Mouse (Mus musculus) common myeloid progenitor, adult 5-6 weeks (primary cell): ENCODE measurements around the gene Mien1. TPM values are rescaled to one million over a fixed set of nuclear protein-coding genes. Genes with fewer than 3 reads are reported as not detected.

Source experiments
- ATAC-seq: replicated peaks from 2 replicates; pipeline ENCODE4 v1.8.0; 2016; ENCODE audit warnings: low read depth, mild to moderate bottlenecking, moderate TSS enrichment, inconsistent platforms; ENCODE audit not compliant: poor library complexity, severe bottlenecking
- total RNA-seq: library from RNA; stranded (forward); fragments of 200-1000, 187-1606 nt; gene quantifications from 2 replicates; pipeline ENCODE4 v1.2.3, GENCODE M21; 2017

Mien1 gene
- total RNA-seq, 1 experiment from 2014 or later, result 24.4 TPM

DNA sequence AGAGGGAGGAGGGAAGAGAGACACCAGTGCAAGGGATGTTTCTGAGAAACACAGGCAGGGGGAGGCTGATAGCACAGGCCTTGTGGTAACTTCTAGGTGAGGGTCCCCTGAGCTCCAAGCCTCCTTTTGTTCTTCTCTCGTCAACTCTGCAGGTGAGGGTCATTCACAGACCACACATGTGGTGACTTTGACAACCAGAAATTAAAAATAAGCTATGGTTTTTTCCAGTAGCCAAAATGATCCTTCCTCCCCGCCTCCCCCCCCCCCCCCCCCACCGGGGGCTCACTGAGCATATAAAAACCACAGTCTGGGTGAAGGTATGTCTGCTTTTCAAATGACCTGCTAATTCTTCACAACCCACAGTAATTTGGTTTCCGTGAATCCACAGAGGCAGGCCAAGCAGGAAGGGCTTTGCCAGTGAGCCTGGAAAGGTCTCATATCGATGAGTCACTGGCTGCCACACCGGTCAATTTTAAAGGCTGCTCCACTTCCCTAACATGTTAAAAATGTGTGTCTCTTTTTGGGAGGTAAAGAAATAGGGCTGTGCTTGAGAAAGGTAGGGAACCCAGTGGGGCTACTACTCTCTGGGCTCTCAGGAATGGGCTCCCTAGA, 22.4 kb upstream of the Mien1 start:
- ATAC-seq, result no peak

DNA sequence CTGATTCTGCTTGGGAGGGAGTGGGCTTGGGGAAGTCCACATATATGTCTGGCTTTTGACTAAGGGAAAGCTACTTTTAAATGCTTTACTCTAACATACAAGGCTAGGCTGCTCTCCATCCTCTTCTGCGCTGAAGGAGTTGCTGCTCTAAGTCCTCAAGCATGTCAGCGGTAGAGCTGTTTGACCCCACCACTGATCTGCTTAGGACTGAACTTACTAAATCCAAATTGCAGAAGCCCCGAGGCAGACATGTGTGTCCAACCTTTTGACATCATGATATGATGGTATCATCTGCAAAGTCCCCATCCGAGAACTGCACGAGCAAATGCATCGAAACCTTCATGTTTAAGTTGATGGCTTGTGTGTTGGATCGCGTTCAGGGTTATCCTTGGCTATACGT, 21.1 kb upstream of the Mien1 start:
- ATAC-seq, result no peak

DNA sequence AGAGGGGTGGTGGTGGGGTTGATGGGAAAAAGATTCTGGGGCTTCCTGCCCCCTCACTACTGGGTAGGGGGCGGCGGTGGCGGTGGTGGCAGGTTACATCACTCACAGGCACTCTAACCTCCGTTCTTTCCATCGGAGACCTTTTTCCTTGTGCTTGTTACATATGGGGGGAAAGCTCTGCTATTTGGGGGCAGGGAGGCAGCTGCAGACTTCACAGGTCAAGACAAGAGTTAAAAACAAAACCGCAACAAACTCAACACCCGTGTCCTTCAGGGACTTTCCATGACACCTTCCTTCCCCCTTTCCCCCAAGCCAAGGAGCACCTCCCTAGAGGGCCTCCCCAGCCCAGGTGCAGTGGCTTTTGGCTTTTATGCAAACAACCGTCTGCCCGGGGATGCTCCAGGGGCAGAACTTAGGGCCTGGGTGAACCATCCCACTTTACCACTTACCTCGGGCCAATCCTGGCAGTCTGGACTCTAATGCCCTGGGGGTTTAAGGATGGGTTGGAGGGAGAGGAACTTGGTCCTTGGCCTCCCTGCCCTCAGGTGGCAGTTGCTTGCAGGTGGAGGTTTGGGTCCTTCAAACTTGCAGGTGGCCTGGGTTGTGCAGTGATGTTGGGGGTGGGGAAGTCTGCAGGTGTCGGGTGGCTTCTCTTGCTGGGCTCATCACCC, 20.4 kb upstream of the Mien1 start:
- no peak for ATAC-seq

DNA sequence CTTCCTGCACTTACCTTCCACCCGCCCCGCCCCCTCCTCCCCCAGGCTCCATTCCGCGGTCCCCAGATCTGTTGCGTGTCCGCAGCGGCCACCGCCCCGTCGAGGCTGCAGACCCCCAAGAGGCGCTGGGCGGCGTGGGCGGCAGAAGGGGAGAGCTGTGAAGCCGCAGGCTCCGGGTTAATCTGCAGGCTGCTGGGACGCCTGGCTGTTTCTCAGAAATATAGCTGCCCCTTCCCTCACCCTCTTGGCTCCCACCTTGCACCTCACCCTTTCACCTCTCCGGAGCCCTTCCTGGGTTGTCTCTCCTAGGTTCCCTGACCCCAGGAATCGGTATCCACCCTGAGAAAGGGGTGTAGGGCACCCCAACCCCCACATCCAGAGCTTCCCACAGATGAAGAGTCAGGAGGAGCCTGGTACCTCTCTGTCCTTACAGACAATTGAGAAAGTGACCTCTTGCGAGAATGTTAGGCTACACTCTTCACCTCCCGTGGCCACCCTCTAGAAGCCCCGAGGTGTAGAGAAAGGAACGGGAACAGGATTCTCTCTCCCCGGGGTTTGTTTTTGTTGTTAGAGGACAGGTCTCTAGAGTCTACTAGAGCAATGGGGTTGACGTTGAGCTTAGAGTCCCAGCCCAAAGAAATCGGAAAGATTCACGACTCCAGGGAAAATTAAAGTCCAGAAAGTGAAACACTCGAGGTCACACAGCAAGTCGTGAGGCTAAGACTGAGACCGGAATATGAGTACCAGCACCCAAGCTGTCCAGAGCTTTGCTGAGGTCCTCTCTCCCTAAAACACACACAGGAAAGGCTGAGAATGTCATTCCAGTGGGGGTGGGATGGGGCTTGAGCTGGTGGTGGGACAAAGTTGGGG, 19.6 kb upstream of the Mien1 start:
- ATAC-seq, result peak; percentile 13; the same call in 1 of the 2 replicates

DNA sequence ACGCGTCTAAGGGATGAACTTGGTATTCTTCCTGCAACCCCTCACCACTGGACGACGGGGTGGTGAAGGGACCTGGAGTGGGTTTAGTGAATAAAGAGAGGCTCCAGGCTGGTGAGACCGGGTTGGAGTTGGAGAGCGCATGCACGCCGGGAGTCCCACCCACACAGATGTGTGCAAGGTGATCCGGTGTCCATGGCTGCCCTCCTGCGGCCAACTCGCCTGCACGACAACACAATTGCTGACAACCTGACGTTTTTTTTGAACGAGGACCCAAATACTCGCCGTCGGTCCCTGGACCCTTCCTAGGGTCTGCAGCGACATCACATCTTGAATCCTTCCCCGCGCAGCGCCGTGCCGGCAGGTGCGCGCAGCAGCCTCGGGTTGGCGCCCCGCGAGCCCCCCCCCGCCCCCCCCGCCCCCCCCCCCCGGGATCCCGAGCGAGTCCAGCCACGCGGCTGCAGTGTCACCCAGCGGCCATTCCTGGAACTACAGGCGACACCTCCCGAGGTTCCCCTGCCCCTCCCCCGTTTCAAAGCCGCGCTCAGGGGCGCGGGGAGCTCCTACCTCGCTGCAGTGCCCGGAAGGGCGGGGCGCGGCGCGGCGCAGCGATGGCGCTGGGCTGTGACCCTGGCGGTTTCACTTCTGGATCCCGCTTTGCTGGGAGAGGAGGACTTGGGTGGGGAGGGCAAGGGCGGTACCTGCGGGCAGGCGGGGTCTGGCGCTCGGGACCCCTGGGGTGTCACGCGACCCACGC, 18.8 kb upstream of the Mien1 start:
- ATAC-seq, result peak; percentile 77

DNA sequence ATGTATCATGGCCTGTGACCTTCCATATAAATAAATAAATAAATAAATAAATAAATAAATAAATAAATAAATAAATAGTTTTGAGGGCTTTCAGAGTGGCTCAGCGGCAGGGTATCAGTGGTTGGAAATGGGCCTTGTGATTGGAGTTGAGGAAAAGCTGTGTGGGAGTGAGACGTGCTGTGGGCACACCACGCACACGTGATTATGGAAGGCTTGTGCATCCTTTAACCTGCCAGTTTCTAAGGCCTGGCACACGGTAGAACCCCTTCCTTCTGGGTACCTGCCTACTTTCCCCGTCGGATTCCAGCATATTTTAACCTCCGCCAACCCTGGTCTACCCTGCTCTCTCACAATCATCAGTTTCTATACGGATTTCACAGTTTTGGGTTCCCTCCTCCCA, 18.2 kb upstream of the Mien1 start:
- no peak for ATAC-seq

DNA sequence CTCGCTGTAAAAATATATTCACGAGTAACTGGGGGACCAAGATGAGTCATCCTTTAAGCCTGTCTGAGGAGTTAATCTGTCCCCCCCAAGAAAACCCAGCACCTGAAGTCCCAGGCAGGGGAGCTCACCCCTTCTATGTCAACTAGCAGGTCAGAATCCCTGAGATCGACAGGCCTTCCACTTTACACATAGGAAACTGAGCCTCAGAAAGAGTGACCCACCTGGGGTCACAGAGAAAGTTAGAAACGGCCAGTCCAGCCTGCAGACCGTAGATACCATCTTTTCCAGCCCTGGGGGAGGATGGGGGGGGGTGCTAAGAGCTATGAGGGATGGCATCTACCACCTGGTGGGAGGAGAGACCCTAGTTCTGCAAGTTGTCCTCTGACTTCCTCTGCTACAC, 17.8 kb upstream of the Mien1 start:
- no peak for ATAC-seq

DNA sequence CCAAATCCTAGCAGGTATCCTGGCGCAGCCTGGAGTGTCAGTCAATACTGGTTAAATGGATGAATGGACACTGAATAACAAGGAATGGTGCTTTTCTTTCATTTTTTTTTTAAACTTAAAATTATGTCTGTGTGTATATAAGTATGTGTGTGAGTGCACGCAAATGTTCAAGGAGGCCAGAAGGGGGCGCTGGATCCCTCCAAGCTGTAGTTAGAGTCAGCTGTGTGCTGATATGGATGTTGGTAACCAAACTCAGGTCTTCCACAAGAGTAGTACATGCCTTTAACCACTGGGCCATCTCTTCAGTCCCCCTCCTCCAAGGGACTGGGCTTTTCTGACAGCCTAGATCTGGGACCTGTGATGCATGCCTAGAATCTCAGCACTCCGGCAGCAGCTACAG, 16.7 kb upstream of the Mien1 start:
- ATAC-seq, result no peak

DNA sequence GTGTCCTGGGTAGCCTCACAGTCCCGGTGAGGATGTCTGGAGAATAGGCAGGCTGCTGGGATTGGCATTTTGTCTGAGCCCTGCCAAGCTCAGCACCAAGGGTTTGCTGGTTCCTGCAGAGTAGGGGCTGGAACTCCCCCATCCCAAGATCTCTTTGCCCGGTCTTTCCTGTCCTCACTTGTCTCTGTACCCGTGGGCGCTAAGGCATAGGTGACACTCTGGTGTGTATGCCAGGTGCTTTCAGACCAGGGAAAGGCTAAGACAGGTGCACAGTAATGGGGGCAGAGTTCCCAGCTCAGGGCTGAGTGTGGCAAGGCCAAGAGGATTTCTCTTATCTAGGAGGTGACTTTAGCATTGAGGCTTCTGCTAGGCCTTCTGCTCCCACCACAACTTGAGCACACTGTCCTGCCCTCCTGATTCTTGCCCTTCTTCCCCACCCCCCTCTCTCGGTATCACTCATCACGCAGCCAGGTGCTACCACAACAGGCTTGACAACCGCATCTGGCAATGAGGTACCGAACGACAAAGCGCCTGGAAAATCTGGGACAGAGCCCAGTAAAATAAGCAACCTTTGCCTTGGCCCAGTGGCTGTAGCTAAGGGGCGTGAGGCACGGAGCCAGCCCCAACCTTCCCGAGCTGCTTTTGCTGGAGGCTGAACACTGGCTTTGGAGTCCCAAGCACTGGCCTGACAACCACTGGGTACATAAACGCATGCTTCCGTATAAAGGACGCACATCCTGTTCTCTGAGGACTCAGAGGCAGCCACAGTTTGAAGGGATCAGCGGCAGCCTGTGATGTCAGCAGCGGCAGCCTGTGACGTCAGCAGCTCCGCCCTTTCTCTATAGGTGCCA, 11.4 kb upstream of the Mien1 start:
- ATAC-seq, result no peak

DNA sequence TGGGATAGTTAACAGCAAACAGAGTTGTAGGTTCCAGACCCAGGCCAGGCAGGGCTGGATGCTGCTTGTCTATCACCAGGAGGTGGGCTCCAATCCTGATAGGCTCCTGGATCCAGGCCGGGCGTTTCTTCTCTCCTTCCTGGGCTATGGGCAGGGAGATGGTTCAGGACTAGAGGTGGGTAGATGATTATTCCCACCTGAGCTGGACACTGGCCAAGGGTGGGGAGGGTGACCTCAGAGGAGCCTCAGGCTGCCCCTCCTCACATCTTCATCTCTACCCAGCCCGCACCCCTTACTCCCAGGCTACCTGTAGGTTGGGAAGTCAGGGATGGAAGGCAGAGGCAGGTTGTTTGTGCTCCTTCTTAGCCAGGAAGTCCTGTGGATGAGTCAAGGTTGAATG, 10.6 kb upstream of the Mien1 start:
- ATAC-seq, result no peak

DNA sequence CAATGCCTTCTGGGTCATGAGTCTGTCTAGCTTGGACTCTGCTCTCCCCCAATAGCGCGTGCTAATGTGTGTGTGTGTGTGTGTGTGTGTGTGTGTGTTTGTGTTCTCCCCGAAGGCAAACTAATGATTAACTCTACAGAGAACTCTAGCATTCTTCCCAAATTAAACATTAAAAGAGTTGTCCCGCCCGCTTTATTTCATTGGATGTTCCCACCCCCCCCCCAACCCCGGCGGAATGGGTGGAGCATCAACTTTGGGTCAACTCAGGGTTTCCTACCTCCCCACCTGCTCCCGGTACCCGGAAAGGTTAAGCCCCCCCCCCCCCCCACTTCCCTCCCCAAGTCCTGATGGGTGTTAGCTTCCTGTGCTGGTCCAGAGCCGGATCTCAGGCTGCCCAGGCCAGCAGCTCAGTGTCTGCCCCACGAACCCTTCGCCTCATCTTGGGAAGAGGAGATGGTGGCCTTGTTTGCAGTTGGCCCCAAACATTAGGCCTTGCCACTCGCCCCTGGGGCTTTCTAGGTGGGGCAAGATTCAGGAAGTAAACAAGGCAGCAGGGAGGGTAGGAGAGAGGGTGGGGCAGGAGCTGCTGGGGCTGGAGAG, 9.5 kb upstream of the Mien1 start:
- ATAC-seq, result no peak

DNA sequence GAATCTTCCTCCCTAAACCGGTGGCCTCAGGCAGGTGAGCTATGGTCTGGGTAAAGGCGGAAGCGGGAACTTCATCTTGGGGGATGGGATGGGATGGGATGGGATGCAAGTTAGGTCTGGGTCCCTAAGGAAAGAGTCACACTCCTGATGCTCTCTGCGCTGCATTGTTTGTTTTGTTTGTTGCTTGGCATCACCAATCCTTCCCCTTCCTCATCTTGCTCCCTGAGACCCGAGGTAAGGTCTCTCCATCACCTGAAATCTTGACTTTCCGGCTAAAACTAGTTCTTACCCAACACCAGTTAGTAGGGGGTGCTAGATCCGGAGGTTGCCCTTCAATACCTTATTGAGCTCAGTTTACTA, 8.7 kb upstream of the Mien1 start:
- no peak for ATAC-seq

DNA sequence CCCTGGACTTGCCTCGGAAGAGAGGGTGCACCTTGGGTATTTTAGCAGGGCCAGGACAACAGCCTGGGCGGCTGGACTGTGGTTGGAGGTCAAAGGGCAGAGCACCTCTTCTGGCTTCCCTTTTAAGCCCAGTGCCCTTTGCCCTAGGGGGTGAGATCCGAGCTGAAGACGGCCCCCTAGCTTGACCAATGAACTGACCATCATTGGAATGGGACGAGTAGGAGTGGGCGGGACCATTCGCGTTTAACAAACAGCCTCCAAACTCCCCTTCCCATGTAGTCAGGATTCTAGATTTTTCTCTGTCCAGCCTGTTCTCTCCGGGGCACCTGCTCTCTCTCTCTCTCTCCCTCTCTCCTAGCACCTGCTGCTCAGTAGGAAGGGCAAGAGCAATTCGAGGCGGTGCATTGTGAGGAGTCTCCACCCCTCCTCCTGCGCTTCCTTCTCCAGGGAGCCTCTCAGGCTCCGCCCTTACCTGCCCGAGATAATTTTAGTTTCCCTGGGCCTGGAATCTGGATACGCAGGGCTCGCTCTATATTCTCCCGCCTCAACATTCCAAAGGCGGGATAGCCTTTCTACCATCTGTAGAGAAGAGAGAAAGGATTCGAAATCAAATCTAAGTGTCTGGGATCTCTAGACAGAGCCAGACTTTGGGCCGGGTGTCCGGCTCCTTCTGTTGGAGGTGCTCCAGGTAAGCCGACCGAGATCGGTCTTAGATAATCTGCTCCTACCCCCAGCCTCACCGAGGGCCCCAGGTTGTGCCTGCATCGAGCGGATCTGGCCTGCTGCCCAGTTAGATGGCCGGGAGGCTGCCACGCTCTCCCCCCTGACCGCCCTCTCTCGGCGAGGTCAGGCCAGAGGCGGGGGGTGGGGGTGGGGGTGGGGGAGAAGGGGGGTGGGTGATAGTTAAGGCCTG, 8.0 kb upstream of the Mien1 start:
- no peak for ATAC-seq

DNA sequence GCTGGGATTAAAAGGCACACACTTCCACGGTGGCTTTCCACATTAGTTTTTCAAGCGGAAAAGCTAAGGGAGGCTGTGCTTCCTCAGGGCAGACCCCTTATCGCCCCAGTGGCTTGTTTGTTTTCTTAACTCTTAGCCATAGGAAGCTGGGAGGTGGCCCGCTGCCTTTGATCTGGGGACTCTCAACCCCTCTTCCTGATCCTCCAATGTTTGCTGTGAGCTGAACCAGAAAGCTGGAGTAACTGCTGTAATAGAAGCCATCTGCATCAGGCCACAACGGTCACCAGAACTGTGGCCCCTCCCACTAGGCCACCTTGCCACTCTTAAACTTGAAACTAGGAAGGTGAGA, 7.4 kb upstream of the Mien1 start, which contains the start of gene Grb7:
Gene Grb7 (plus strand): TSS at position 182 of the 349 bp plus-strand sequence.
- ATAC-seq, result no peak

DNA sequence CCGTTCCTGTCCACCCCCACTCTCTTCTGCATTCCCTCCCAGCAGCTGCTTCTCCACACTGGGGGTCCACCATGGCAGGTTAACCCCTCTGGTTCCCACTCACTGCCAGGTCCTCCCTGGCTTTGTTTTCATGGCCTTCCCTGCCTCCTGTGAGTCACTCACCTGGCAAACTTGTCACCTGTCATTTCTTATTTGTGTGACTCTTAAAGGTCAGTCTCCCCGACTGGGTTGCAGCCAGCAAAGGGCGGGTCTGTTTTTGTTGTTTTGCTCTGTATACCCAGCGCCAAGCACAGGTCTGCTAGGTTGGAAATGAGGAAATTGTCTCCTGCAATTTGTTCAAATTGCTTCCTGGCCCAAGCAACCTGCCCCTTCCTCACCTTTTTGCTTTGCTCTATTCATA, 6.9 kb upstream of the Mien1 start:
- no peak for ATAC-seq

DNA sequence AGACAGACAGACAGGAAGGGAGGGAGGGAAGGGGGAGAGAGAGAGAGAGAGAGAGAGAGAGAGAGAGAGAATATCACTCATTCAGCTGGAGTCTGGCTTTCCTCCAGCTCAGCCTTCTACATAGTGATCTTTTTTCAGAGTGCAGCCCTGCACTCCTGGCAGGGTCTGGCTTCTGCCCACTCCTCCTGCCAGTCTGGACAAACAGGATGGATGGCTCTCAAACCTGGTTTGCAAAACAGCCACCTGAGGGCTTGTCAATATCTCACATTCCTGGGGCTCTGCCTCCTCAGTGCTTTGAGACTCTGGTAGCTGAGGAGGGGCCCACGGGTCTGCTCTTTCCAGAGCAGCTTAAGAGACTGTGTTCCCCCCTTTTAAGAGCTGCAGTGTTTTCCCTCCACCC, 6.4 kb upstream of the Mien1 start:
- ATAC-seq, result no peak

DNA sequence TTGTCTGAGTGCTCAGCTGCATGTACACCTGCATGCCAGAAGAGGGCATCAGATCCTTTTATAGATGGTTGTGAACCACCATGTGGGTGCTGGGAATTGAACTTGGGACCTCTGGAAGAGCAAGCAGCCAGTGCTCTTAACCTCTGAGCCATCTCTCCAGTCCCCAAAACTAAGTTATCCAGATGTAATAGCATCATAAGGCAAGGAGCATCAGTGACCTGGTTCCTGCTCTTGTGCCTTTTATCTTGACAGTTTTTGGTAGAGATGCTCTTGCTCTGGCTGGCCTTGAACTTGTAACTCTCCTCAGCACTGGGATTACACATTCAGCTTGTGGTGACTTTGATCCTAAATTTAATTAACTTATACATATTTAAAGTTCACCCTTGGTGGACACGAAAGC, 4.9 kb upstream of the Mien1 start:
- no peak for ATAC-seq

DNA sequence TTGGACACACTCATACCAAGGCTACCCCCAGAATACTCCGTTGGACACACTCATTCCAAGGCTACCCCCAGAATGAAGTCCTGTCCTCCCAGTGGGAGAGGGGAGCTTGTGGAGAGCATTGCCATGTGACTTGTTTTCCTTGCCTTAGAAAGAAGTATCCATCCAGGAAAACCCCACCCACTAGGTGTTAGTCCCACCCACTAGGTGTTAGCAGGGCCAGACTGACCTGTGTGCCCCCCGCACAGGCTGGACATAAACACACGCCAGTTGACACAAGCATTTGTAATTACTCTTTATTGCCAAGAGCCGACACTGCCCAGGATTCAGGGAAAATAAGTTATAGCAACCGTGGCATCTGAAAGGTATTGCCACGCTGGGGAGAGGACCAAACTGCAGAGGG, 1.4 kb downstream of the Mien1 start:
- no peak for ATAC-seq
